Mouse (Mus musculus) megakaryocyte, adult 5-6 weeks (primary cell): Measurements from ENCODE around the gene Xab2. TPM values are rescaled to one million over a fixed set of nuclear protein-coding genes. Genes with fewer than 3 reads are reported as not detected.
"Not testable (repeated sequence)": the region's sequence is repeated elsewhere in the genome, so short reads cannot be mapped to it uniquely, and the experiment has no call there.

Source experiments
- ATAC-seq: 2 replicates; pipeline ENCODE4 v1.8.0; 2016; ENCODE audit warnings: mild to moderate bottlenecking, inconsistent platforms; ENCODE audit not compliant: poor library complexity, severe bottlenecking
- total RNA-seq, 2 experiments: library from RNA; stranded (forward) in 1 of 2; stranded (reverse) in 1 of 2; fragments of 153-499, 151-499 nt in 1 of 2; fragments of 221-1000, 200-1000 nt in 1 of 2; gene quantifications; 2 replicates each; pipeline versions ENCODE4 v1.2.3 to v1.2.4; 2015 to 2017

The Xab2 gene
- total RNA-seq, 2 experiments from 2014 or later, result 13.2 to 43.0 TPM

GRCm38 (mm10) chr8:3622119-3622518 lies 1.0 kb upstream of the Xab2 start:
- ATAC-seq, result no peak

GRCm38 (mm10) chr8:3609816-3610150 lies 11.3 kb downstream of the Xab2 start:
- no peak for ATAC-seq

GRCm38 (mm10) chr8:3609046-3609815 lies 11.9 kb downstream of the Xab2 start:
- ATAC-seq, result no peak

GRCm38 (mm10) chr8:3607822-3608221 lies 13.3 kb downstream of the Xab2 start:
- ATAC-seq, result no peak

GRCm38 (mm10) chr8:3606593-3606992 lies 14.5 kb downstream of the Xab2 start:
- ATAC-seq, result 0 out of 2 replicates have a peak, but pooled peaks have one; percentile 12

- no peak for ATAC-seq
Measured at GRCm38 (mm10) chr8:3603439-3603838, 17.7 kb downstream of the Xab2 start.

- ATAC-seq, result no peak
Measured at GRCm38 (mm10) chr8:3600401-3600800, 20.7 kb downstream of the Xab2 start.

GRCm38 (mm10) chr8:3599219-3599618 lies 21.9 kb downstream of the Xab2 start:
- ATAC-seq, result no peak

- no peak for ATAC-seq
Measured at GRCm38 (mm10) chr8:3598054-3598453, 23.1 kb downstream of the Xab2 start.

GRCm38 (mm10) chr8:3594466-3594865 lies 26.6 kb downstream of the Xab2 start:
- no peak for ATAC-seq

- no peak for ATAC-seq
Measured at GRCm38 (mm10) chr8:3593470-3593869, 27.6 kb downstream of the Xab2 start.

- no peak for ATAC-seq
Measured at GRCm38 (mm10) chr8:3588258-3588633, 32.9 kb downstream of the Xab2 start.

GRCm38 (mm10) chr8:3587391-3588257 lies 33.5 kb downstream of the Xab2 start:
- ATAC-seq, result peak; percentile 62

- no peak for ATAC-seq
Measured at GRCm38 (mm10) chr8:3586993-3587390, 34.1 kb downstream of the Xab2 start, which contains the start of gene Camsap3. Gene Camsap3 (plus strand): TSS chr8:3587293.

- no peak for ATAC-seq
Measured at GRCm38 (mm10) chr8:3586452-3586851, 34.7 kb downstream of the Xab2 start.

GRCm38 (mm10) chr8:3581961-3582360 lies 39.2 kb downstream of the Xab2 start:
- not testable (repeated sequence) for ATAC-seq

GRCm38 (mm10) chr8:3579390-3580364 lies 41.4 kb downstream of the Xab2 start:
- ATAC-seq, result no peak

- no peak for ATAC-seq
Measured at GRCm38 (mm10) chr8:3576211-3576960, 44.7 kb downstream of the Xab2 start.

- no peak for ATAC-seq
Measured at GRCm38 (mm10) chr8:3574546-3574945, 46.6 kb downstream of the Xab2 start.

GRCm38 (mm10) chr8:3569784-3570183 lies 51.3 kb downstream of the Xab2 start:
- ATAC-seq, result no peak
